Mouse (Mus musculus) kidney, adult 2 months (tissue): ENCODE results near the gene Col5a1.

Experiments used
- CTCF ChIP-seq: fragments of 200-500 bp; conservative IDR thresholded peaks from 2 replicates; pipeline ENCODE4 v1.5.1; 2011; ENCODE audit warnings: low read depth, mild to moderate bottlenecking, control low read depth, low read length, moderate library complexity, mixed read lengths; ENCODE audit not compliant: insufficient read depth, insufficient read length
- POLR2A ChIP-seq: fragments of 200-500 bp; IDR thresholded peaks from one replicate; pipeline ENCODE4 v1.6.1; 2011; ENCODE audit warnings: low read depth, low read length, control low read depth

DNA sequence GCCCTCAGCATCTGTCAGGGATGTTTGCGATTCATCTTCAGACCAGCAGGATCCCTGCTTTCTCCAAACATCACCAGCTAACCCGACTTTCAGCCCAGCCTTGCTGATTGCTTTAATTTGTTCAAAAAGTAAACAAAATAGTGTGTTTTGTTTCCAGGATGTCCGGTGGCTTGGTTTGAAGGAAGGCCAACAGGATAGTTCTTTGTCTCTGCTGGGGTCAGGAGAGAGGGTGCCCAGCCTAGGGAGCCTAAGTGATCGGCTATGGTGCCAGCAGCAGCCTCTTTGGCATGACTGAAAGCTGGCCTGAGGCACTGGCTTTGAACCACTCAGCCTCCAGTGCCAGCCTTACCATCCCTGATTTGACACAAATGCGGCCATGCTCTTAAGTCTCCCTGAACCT is 11.0 kb upstream of the Col5a1 start:
- TF ChIP-seq POLR2A (no peak), CTCF (no peak)
